ENCODE assay signal across 8 mouse cellular contexts in genomic region chr5:104432886-104433285, GRCm38 (mm10). TPM values are rescaled to one million over a fixed set of nuclear protein-coding genes. Genes with fewer than 3 reads are reported as not detected.
A peak's percentile ranks its signal among the peaks of the same experiment; 100 is the strongest.
DNase-seq lines count a peak whose midpoint lies in the region; ATAC-seq and TF ChIP-seq lines count a peak whose summit lies in the region.

No protein-coding gene starts in this region.

- no peaks in the 10 kb centered on the region; the same call in 1 of the 2 replicates for H3K4me1 ChIP-seq in intestine, embryonic 14.5 days (replicated peaks; ENCODE audit: control insufficient read depth, insufficient read depth, low read length)
- peaks cover 2% of the 10 kb centered on the region; the same call in 1 of the 2 replicates for H3K4me1 ChIP-seq in intestine, embryonic 16.5 days (ENCODE audit: control insufficient read depth, insufficient read depth, low read length)
- H3K4me1 ChIP-seq in ES-E14 (ENCODE audit: control insufficient read depth in 2 of 2, insufficient read depth in 2 of 2, low read length in 2 of 2, poor library complexity in 1 of 2), result peaks cover 13 to 18% of the 10 kb centered on the region in 2 experiments
- H3K4me1 ChIP-seq in neural tube, embryonic 13.5 days (replicated peaks), result no peaks in the 10 kb centered on the region
- H3K4me1 ChIP-seq in forebrain, embryonic 11.5 days (replicated peaks; ENCODE audit: control insufficient read depth, insufficient read depth, low read length), result no peaks in the 10 kb centered on the region

- H3K27me3 ChIP-seq in intestine, embryonic 14.5 days (replicated peaks; ENCODE audit: control insufficient read depth, insufficient read depth, low read length), result no peaks in the 10 kb centered on the region
- H3K27me3 ChIP-seq in intestine, embryonic 16.5 days (replicated peaks; ENCODE audit: control insufficient read depth, insufficient read depth, low read length), result no peaks in the 10 kb centered on the region
- no peaks in the 10 kb centered on the region for H3K27me3 ChIP-seq in neural tube, embryonic 13.5 days
- no peaks in the 10 kb centered on the region for H3K27me3 ChIP-seq in forebrain, embryonic 11.5 days (ENCODE audit: control insufficient read depth, insufficient read depth, low read length)

- H3K9ac ChIP-seq in intestine, embryonic 14.5 days (ENCODE audit: low read length), result no peak overlapping the region
- no peak overlapping the region for H3K9ac ChIP-seq in intestine, embryonic 16.5 days (ENCODE audit: low read depth, low read length)
- H3K9ac ChIP-seq in ES-E14 (ENCODE audit: insufficient read depth, low read depth, low read length, poor library complexity, severe bottlenecking), result no peak overlapping the region; the same call in 1 of the 2 replicates
- no peak overlapping the region for H3K9ac ChIP-seq in neural tube, embryonic 13.5 days
- no peak overlapping the region for H3K9ac ChIP-seq in forebrain, embryonic 11.5 days (ENCODE audit: low read length)

- in situ Hi-C loops in ES-E14 (cut with MboI; ENCODE audit: low sequenced_read_pairs in 2 of 2, unreplicated experiment in 2 of 2), result no loop called here

- H3K9me3 ChIP-seq in intestine, embryonic 14.5 days (ENCODE audit: control insufficient read depth, low read length), result no peaks in the 10 kb centered on the region
- no peaks in the 10 kb centered on the region for H3K9me3 ChIP-seq in intestine, embryonic 16.5 days (ENCODE audit: control insufficient read depth, low read length)
- no peaks in the 10 kb centered on the region for H3K9me3 ChIP-seq in ES-E14 (ENCODE audit: control insufficient read depth, insufficient read depth, low read depth, low read length)
- H3K9me3 ChIP-seq in neural tube, embryonic 13.5 days, result no peaks in the 10 kb centered on the region
- no peaks in the 10 kb centered on the region for H3K9me3 ChIP-seq in forebrain, embryonic 11.5 days (ENCODE audit: control insufficient read depth, low read length)

- WGBS in intestine, embryonic 14.5 days, result 40% methylated on average over 12 of the region's 12 CpGs
- WGBS in intestine, embryonic 16.5 days, result 42% methylated on average over 12 of the region's 12 CpGs
- 40% methylated on average over 12 of the region's 12 CpGs for WGBS in neural tube, embryonic 13.5 days
- 48% methylated on average over 12 of the region's 12 CpGs for WGBS in forebrain, embryonic 11.5 days

- H3K36me3 ChIP-seq in intestine, embryonic 14.5 days (ENCODE audit: control insufficient read depth, insufficient read depth, low read length), result no peaks in the 10 kb centered on the region
- no peaks in the 10 kb centered on the region for H3K36me3 ChIP-seq in intestine, embryonic 16.5 days (ENCODE audit: control insufficient read depth, insufficient read depth, low read length)
- H3K36me3 ChIP-seq in ES-E14 (ENCODE audit: control insufficient read depth, insufficient read depth, low read length, poor library complexity, severe bottlenecking), result peaks cover 9% of the 10 kb centered on the region
- no peaks in the 10 kb centered on the region for H3K36me3 ChIP-seq in neural tube, embryonic 13.5 days
- H3K36me3 ChIP-seq in forebrain, embryonic 11.5 days (ENCODE audit: control insufficient read depth, insufficient read depth, low read length), result no peaks in the 10 kb centered on the region

- H3K27ac ChIP-seq in intestine, embryonic 14.5 days (ENCODE audit: low read depth), result no peak overlapping the region
- no peak overlapping the region for H3K27ac ChIP-seq in intestine, embryonic 16.5 days (ENCODE audit: low read length)
- H3K27ac ChIP-seq in ES-E14 (ENCODE audit: insufficient read depth, low read depth, low read length, poor library complexity, severe bottlenecking), result no peak overlapping the region
- no peak overlapping the region for H3K27ac ChIP-seq in neural tube, embryonic 13.5 days (replicated peaks)
- H3K27ac ChIP-seq in forebrain, embryonic 11.5 days (ENCODE audit: low read depth, low read length), result no peak overlapping the region

- H3K4me3 ChIP-seq in intestine, embryonic 14.5 days (ENCODE audit: low read depth, low read length), result no peak overlapping the region
- H3K4me3 ChIP-seq in intestine, embryonic 16.5 days (ENCODE audit: low read length), result no peak overlapping the region
- no peak overlapping the region for H3K4me3 ChIP-seq in ES-E14 (ENCODE audit: insufficient read depth in 1 of 2, low read depth in 1 of 2, low read length in 2 of 2, poor library complexity in 1 of 2, severe bottlenecking in 1 of 2)
- H3K4me3 ChIP-seq in neural tube, embryonic 13.5 days, result no peak overlapping the region
- no peak overlapping the region for H3K4me3 ChIP-seq in forebrain, embryonic 11.5 days (ENCODE audit: low read depth, low read length)

- H3K4me2 ChIP-seq in intestine, embryonic 14.5 days (ENCODE audit: low read length), result 0 out of 2 replicates have a peak overlapping the region, but pooled peaks have one; percentile 13
- no peak overlapping the region for H3K4me2 ChIP-seq in intestine, embryonic 16.5 days (ENCODE audit: low read depth, low read length)
- 0 out of 2 replicates have a peak overlapping the region, but pooled peaks have one; percentile 3 for H3K4me2 ChIP-seq in neural tube, embryonic 13.5 days
- H3K4me2 ChIP-seq in forebrain, embryonic 11.5 days (ENCODE audit: low read depth, low read length, severe bottlenecking), result no peak overlapping the region

- no peak for DNase-seq in intestine, embryonic 14.5 days (ENCODE audit: low spot score)
- peak; percentile 34 for DNase-seq in ES-E14 (ENCODE audit: low read depth, low spot score)
- peak; percentile 57 for DNase-seq in embryo, embryonic 10.5 days (ENCODE audit: low spot score)
- peak; percentile 74 to 83 for DNase-seq in kidney, postnatal 36 days
- DNase-seq in cerebellum, adult 9-10 months, result no peak
- no peak for DNase-seq in forebrain, embryonic 11.5 days (ENCODE audit: low spot score)

- ATAC-seq in intestine, embryonic 14.5 days (replicated peaks; ENCODE audit: low FRiP score, low TSS enrichment, low read depth), result no peak
- no peak for ATAC-seq in intestine, embryonic 16.5 days
- ATAC-seq in neural tube, embryonic 13.5 days (ENCODE audit: low read depth), result no peak
- ATAC-seq in forebrain, embryonic 11.5 days (replicated peaks; ENCODE audit: low FRiP score), result no peak

TF ChIP-seq in ES-E14, 5 proteins besides CTCF, POLR2A, EP300 and RAD21:
- TF ChIP-seq ZNF384 (IDR thresholded peaks at IDR 0.05; ENCODE audit: low read depth, low read length), result no peak
- no peak for TF ChIP-seq MAFK (IDR thresholded peaks at IDR 0.05; ENCODE audit: insufficient read depth, low read depth, low read length)
- TF ChIP-seq ZC3H11A (IDR thresholded peaks at IDR 0.05; ENCODE audit: borderline replicate concordance, low read depth, low read length), result 0 out of 2 replicates have a peak, but pooled peaks have one; percentile 15
- no peak for TF ChIP-seq HCFC1 (IDR thresholded peaks at IDR 0.05; ENCODE audit: borderline replicate concordance, insufficient read depth, low read length)
- TF ChIP-seq CHD2 (IDR thresholded peaks at IDR 0.05; ENCODE audit: low read depth, low read length), result no peak

RNA-seq across cellular contexts. Expression of gene Spp1, which starts 2.0 kb away (rescaled TPM):
- 2.6 and 91.2 TPM in 2 replicates for polyA plus RNA-seq in intestine, embryonic 14.5 days (2014; fragmentation: Nextera tagmentation; extraction: Ambion mirVana)
- polyA plus RNA-seq in intestine, embryonic 16.5 days (2015; fragmentation: Nextera tagmentation; extraction: Ambion mirVana), result 42.5 and 46.6 TPM in 2 replicates
- 654 and 1,326 TPM in 2 replicates for total RNA-seq in ES-E14 (2012; rRNA removed)
- polyA plus RNA-seq in neural tube, embryonic 13.5 days (2015; fragmentation: Nextera tagmentation; extraction: Ambion mirVana), result 14.1 and 14.6 TPM in 2 replicates
- polyA plus RNA-seq in forebrain, embryonic 11.5 days (2014; fragmentation: Nextera tagmentation; extraction: Ambion mirVana), result 3.4 and 4.0 TPM in 2 replicates

RNA-seq across cellular contexts. Expression of gene Pkd2, which starts 26.4 kb away (rescaled TPM):
- polyA plus RNA-seq in intestine, embryonic 14.5 days (2014; fragmentation: Nextera tagmentation; extraction: Ambion mirVana), result 19.6 and 21.7 TPM in 2 replicates
- polyA plus RNA-seq in intestine, embryonic 16.5 days (2015; fragmentation: Nextera tagmentation; extraction: Ambion mirVana), result 6.4 and 6.6 TPM in 2 replicates
- 38.7 and 64.4 TPM in 2 replicates for total RNA-seq in ES-E14 (2012; rRNA removed)
- polyA plus RNA-seq in neural tube, embryonic 13.5 days (2015; fragmentation: Nextera tagmentation; extraction: Ambion mirVana), result 9.4 and 9.6 TPM in 2 replicates
- polyA plus RNA-seq in forebrain, embryonic 11.5 days (2014; fragmentation: Nextera tagmentation; extraction: Ambion mirVana), result 12.7 and 14.6 TPM in 2 replicates

Comparison
In these comparisons a context has a peak if more than half of its experiments do, and no peak if none do; other contexts are left out.
1. H3K4me2 ChIP-seq: peak in intestine, embryonic 14.5 days (single experiment) and neural tube, embryonic 13.5 days (single experiment); none in intestine, embryonic 16.5 days (single experiment) and forebrain, embryonic 11.5 days (single experiment).
2. DNase-seq: peak in ES-E14 (single experiment), embryo, embryonic 10.5 days (single experiment) and kidney, postnatal 36 days (2 of 2); none in intestine, embryonic 14.5 days (single experiment), cerebellum, adult 9-10 months (single experiment) and forebrain, embryonic 11.5 days (single experiment).